Mouse (Mus musculus) forebrain, postnatal 0 days (tissue): ENCODE measurements around the gene Cyp2j7. TPM values are rescaled to one million over a fixed set of nuclear protein-coding genes. Genes with fewer than 3 reads are reported as not detected.
A peak's percentile ranks its signal among the peaks of the same experiment; 100 is the strongest.
"Not testable (repeated sequence)": the region's sequence is repeated elsewhere in the genome, so short reads cannot be mapped to it uniquely, and the experiment has no call there.

ENCODE experiments used
- ATAC-seq: fragments of 200-750 bp; cut with Nextera tagmentation; 2 replicates; pipeline ENCODE4 v1.8.0; 2017; ENCODE audit warnings: mild to moderate bottlenecking, moderate library complexity
- DNase-seq: peaks from one replicate; pipeline ENCODE4 v3.0.0-alpha.2; 2015
- H3K27ac ChIP-seq: fragments of 300-500 bp; sonication (generic); 2 replicates; pipeline ENCODE4 v1.5.1; 2014; ENCODE audit warnings: low read depth, mild to moderate bottlenecking, antibody characterized with exemption, low read length, moderate library complexity, mixed read lengths
- H3K27me3 ChIP-seq: fragments of 300-500 bp; sonication (generic); 2 replicates; pipeline ENCODE4 v1.6.1; 2014; ENCODE audit warnings: mild to moderate bottlenecking, low read length, mixed read lengths; ENCODE audit not compliant: insufficient read depth
- H3K36me3 ChIP-seq: fragments of 300-500 bp; sonication (generic); 2 replicates; pipeline ENCODE4 v1.6.1; 2014; ENCODE audit warnings: mild to moderate bottlenecking, moderate library complexity; ENCODE audit not compliant: insufficient read depth
- H3K4me1 ChIP-seq: fragments of 300-500 bp; sonication (generic); 2 replicates; pipeline ENCODE4 v1.6.1; 2014; ENCODE audit warnings: antibody characterized with exemption; ENCODE audit not compliant: insufficient read depth
- H3K4me2 ChIP-seq: fragments of 300-500 bp; sonication (generic); 2 replicates; pipeline ENCODE4 v1.6.1; 2014; ENCODE audit warnings: low read depth, mild to moderate bottlenecking, moderate library complexity
- H3K4me3 ChIP-seq: fragments of 300-500 bp; sonication (generic); 2 replicates; pipeline ENCODE4 v1.5.1; 2014; ENCODE audit warnings: low read depth, low read length, mixed read lengths
- H3K9ac ChIP-seq: fragments of 300-500 bp; sonication (generic); 2 replicates; pipeline ENCODE4 v1.6.1; 2014; ENCODE audit warnings: mild to moderate bottlenecking
- H3K9me3 ChIP-seq: fragments of 300-500 bp; sonication (generic); 2 replicates; pipeline ENCODE4 v1.6.1; 2016; ENCODE audit warnings: low read length
- CTCF ChIP-seq: sonication (generic); IDR thresholded peaks from 2 replicates; pipeline ENCODE4 v1.5.1; 2016; ENCODE audit warnings: antibody characterized with exemption, control low read depth, low read depth
- WGBS: fragments of 180-500 bp; shearing (Covaris S2); extraction: QIAGEN DNeasy Blood & Tissue Kit; methylation state at CpG from one replicate; pipeline ENCODE4 v1.1.7; 2014; 5-methylcytosine and 5-hydroxymethylcytosine counted together
- polyA plus RNA-seq: library from polyadenylated mRNA; unstranded; fragments of >200 nt; fragmentation: Nextera tagmentation; extraction: Ambion mirVana; gene quantifications from 2 replicates; pipeline ENCODE4 v1.2.1, GENCODE M21; 2015
- total RNA-seq: library from RNA; depleted of rRNA; stranded (reverse); fragments of >200 nt; gene quantifications from 2 replicates; pipeline ENCODE4 v1.2.3, GENCODE M21; 2014; rRNA removed

The Cyp2j7 gene
- total RNA-seq (not detected in 2 replicates), polyA plus RNA-seq (not detected in 2 replicates)

GRCm38 (mm10) chr4:96236559-96236958, at the start of gene Cyp2j7:
Gene Cyp2j7, minus strand, starts transcription at chr4:96236659.
- Histone ChIP-seq H3K27me3 (no peaks in the 10 kb centered on the region), H3K36me3 (no peaks in the 10 kb centered on the region), H3K9ac (no peak within 1 kb of the TSS), H3K9me3 (no peaks in the 10 kb centered on the region), H3K4me2 (no peak within 1 kb of the TSS), H3K4me1 (no peaks in the 10 kb centered on the region), H3K4me3 (no peak within 1 kb of the TSS), H3K27ac (no peak within 1 kb of the TSS)
- DNase-seq: no peak
- no peak for TF ChIP-seq CTCF
- ATAC-seq: no peak
- WGBS: 84% methylated on average over 3 of the region's 3 CpGs

- H3K36me3 ChIP-seq, ATAC-seq, H3K4me1 ChIP-seq, DNase-seq, H3K4me2 ChIP-seq, H3K27me3 ChIP-seq, H3K4me3 ChIP-seq, H3K27ac ChIP-seq, H3K9ac ChIP-seq, H3K9me3 ChIP-seq: not testable (repeated sequence)
- 64% methylated on average over 1 of the region's 1 CpGs for WGBS
These were observed 40.4 kb upstream of the Cyp2j7 start for GRCm38 (mm10) chr4:96276896-96277295.

- ATAC-seq: peak; percentile 80
- DNase-seq: peak; percentile 66
- Histone ChIP-seq H3K4me1 (no peaks in the 10 kb centered on the region), H3K9ac (no peak overlapping the region), H3K4me3 (no peak overlapping the region), H3K4me2 (no peak overlapping the region), H3K27ac (no peak overlapping the region), H3K9me3 (no peaks in the 10 kb centered on the region), H3K36me3 (no peaks in the 10 kb centered on the region), H3K27me3 (no peaks in the 10 kb centered on the region)
- peak; percentile 80 for TF ChIP-seq CTCF
These were observed 37.4 kb upstream of the Cyp2j7 start for GRCm38 (mm10) chr4:96273907-96274306.

- no peak overlapping the region for H3K4me2 ChIP-seq
- no peak for DNase-seq
- TF ChIP-seq CTCF: no peak
- no peaks in the 10 kb centered on the region for H3K27me3 ChIP-seq
- no peak overlapping the region for H3K9ac ChIP-seq
- H3K4me1 ChIP-seq: no peaks in the 10 kb centered on the region
- ATAC-seq: no peak
- no peaks in the 10 kb centered on the region for H3K36me3 ChIP-seq
- 82% methylated on average over 1 of the region's 1 CpGs for WGBS
- H3K9me3 ChIP-seq: no peaks in the 10 kb centered on the region
- H3K4me3 ChIP-seq: no peak overlapping the region
- no peak overlapping the region for H3K27ac ChIP-seq
These were observed 39.8 kb downstream of the Cyp2j7 start for GRCm38 (mm10) chr4:96196701-96197100.

- 92% methylated on average over 5 of the region's 5 CpGs for WGBS
- not testable (repeated sequence) for H3K9me3 ChIP-seq, H3K4me1 ChIP-seq, H3K9ac ChIP-seq, H3K27me3 ChIP-seq, H3K4me2 ChIP-seq, ATAC-seq, H3K36me3 ChIP-seq, H3K27ac ChIP-seq, H3K4me3 ChIP-seq, DNase-seq
These were observed 47.1 kb downstream of the Cyp2j7 start for GRCm38 (mm10) chr4:96189321-96189720.

- H3K4me3 ChIP-seq, H3K4me1 ChIP-seq, ATAC-seq, DNase-seq, H3K9me3 ChIP-seq, H3K9ac ChIP-seq, H3K36me3 ChIP-seq, H3K27me3 ChIP-seq, H3K27ac ChIP-seq, H3K4me2 ChIP-seq: not testable (repeated sequence)
- 83% methylated on average over 2 of the region's 2 CpGs for WGBS
These were observed 47.8 kb downstream of the Cyp2j7 start for GRCm38 (mm10) chr4:96188671-96189070.

GRCm38 (mm10) chr4:96188146-96188545, 48.3 kb downstream of the Cyp2j7 start:
- not testable (repeated sequence) for H3K36me3 ChIP-seq, ATAC-seq, H3K27me3 ChIP-seq, H3K4me1 ChIP-seq, H3K9ac ChIP-seq, H3K4me3 ChIP-seq, H3K27ac ChIP-seq, H3K9me3 ChIP-seq, DNase-seq, H3K4me2 ChIP-seq
- WGBS: 91% methylated on average over 2 of the region's 2 CpGs

- not testable (repeated sequence) for H3K4me2 ChIP-seq, H3K27me3 ChIP-seq, H3K4me1 ChIP-seq, H3K27ac ChIP-seq, H3K4me3 ChIP-seq, H3K9ac ChIP-seq, DNase-seq, H3K9me3 ChIP-seq, ATAC-seq, H3K36me3 ChIP-seq
- 81% methylated on average over 2 of the region's 2 CpGs for WGBS
These were observed 51.7 kb downstream of the Cyp2j7 start for GRCm38 (mm10) chr4:96184716-96185115.
